Mouse (Mus musculus): Measurements from ENCODE around the gene Lsm14b.
A peak's percentile ranks its signal among the peaks of the same experiment; 100 is the strongest.

Gene Lsm14b

GRCm38 (mm10) chr2:180024401-180025098, at the start of gene Lsm14b:
TSS of gene Lsm14b (plus strand) at chr2:180024987.
- peak; percentile 96 for DNase-seq (ENCODE audit: low spot score)

GRCm38 (mm10) chr2:179975851-179976250, 48.9 kb upstream of the Lsm14b start:
- peak; percentile 36 for DNase-seq (ENCODE audit: low spot score)

- DNase-seq (ENCODE audit: low spot score): no peak
Measured at GRCm38 (mm10) chr2:179976295-179976627, 48.5 kb upstream of the Lsm14b start.

- peak; percentile 84 for DNase-seq (ENCODE audit: low spot score)
Measured at GRCm38 (mm10) chr2:179976628-179977343, 48.0 kb upstream of the Lsm14b start, which contains the start of gene Taf4. TSS of gene Taf4 (minus strand) at chr2:179976646.

GRCm38 (mm10) chr2:179977344-179978025, 47.3 kb upstream of the Lsm14b start:
- peak; percentile 33 for DNase-seq (ENCODE audit: low spot score)

- DNase-seq (ENCODE audit: low spot score): no peak
Measured at GRCm38 (mm10) chr2:179978250-179978649, 46.5 kb upstream of the Lsm14b start.

- no peak for DNase-seq (ENCODE audit: low spot score)
Measured at GRCm38 (mm10) chr2:179979836-179980235, 45.0 kb upstream of the Lsm14b start.

GRCm38 (mm10) chr2:179980616-179981015, 44.2 kb upstream of the Lsm14b start:
- DNase-seq (ENCODE audit: low spot score): no peak

- no peak for DNase-seq (ENCODE audit: low spot score)
Measured at GRCm38 (mm10) chr2:179982715-179983114, 42.1 kb upstream of the Lsm14b start.

GRCm38 (mm10) chr2:179984830-179985229, 40.0 kb upstream of the Lsm14b start:
- DNase-seq (ENCODE audit: low spot score): peak; percentile 47

- no peak for DNase-seq (ENCODE audit: low spot score)
Measured at GRCm38 (mm10) chr2:179985695-179986094, 39.1 kb upstream of the Lsm14b start.

- DNase-seq (ENCODE audit: low spot score): no peak
Measured at GRCm38 (mm10) chr2:179986437-179987022, 38.3 kb upstream of the Lsm14b start.

- DNase-seq (ENCODE audit: low spot score): no peak
Measured at GRCm38 (mm10) chr2:179989098-179989497, 35.7 kb upstream of the Lsm14b start.

- DNase-seq (ENCODE audit: low spot score): no peak
Measured at GRCm38 (mm10) chr2:179993071-179993470, 31.7 kb upstream of the Lsm14b start.

- DNase-seq (ENCODE audit: low spot score): no peak
Measured at GRCm38 (mm10) chr2:179998431-179998830, 26.4 kb upstream of the Lsm14b start.

GRCm38 (mm10) chr2:180001635-180002034, 23.2 kb upstream of the Lsm14b start:
- no peak for DNase-seq (ENCODE audit: low spot score)

GRCm38 (mm10) chr2:180005656-180006351, 19.0 kb upstream of the Lsm14b start:
- DNase-seq (ENCODE audit: low spot score): no peak

- no peak for DNase-seq (ENCODE audit: low spot score)
Measured at GRCm38 (mm10) chr2:180006352-180007017, 18.3 kb upstream of the Lsm14b start.

GRCm38 (mm10) chr2:180010686-180011085, 14.1 kb upstream of the Lsm14b start:
- no peak for DNase-seq (ENCODE audit: low spot score)

GRCm38 (mm10) chr2:180011370-180011769, 13.4 kb upstream of the Lsm14b start:
- DNase-seq (ENCODE audit: low spot score): no peak

GRCm38 (mm10) chr2:180013686-180014085, 11.1 kb upstream of the Lsm14b start:
- no peak for DNase-seq (ENCODE audit: low spot score)
